Mouse (Mus musculus) liver, embryonic 14.5 days (tissue): ENCODE results near the gene Zfp609.

Source experiments
- CTCF ChIP-seq: IDR thresholded peaks from 2 replicates; pipeline ENCODE4 v1.5.1; 2016; ENCODE audit warnings: antibody characterized with exemption, low read depth, control low read depth
- EP300 ChIP-seq: IDR thresholded peaks from 2 replicates; pipeline ENCODE4 v1.6.1; 2016; ENCODE audit warnings: antibody characterized with exemption, low read depth

DNA sequence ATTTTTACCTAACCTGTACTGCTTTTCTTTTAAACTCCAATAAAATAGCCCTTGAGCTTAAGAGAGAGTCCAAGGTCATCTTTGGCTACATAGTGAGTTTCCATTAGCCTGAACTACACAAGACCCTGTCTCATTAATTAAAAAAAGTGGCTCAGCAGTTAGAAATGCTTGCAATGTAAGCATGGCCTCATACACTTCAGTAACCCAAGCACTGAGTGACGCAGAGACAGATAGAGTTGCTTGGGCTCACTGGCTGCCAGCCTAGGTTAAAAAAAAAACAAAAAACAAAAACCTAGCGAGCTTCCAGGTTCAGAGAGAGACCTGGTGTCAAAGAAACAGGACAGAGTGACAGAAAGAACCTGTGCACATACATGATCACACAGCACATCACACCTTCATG is 14.5 kb downstream of the Zfp609 start:
- TF ChIP-seq CTCF (no peak), EP300 (no peak)
